Mouse (Mus musculus): ENCODE data around the gene Rere.

DNA sequence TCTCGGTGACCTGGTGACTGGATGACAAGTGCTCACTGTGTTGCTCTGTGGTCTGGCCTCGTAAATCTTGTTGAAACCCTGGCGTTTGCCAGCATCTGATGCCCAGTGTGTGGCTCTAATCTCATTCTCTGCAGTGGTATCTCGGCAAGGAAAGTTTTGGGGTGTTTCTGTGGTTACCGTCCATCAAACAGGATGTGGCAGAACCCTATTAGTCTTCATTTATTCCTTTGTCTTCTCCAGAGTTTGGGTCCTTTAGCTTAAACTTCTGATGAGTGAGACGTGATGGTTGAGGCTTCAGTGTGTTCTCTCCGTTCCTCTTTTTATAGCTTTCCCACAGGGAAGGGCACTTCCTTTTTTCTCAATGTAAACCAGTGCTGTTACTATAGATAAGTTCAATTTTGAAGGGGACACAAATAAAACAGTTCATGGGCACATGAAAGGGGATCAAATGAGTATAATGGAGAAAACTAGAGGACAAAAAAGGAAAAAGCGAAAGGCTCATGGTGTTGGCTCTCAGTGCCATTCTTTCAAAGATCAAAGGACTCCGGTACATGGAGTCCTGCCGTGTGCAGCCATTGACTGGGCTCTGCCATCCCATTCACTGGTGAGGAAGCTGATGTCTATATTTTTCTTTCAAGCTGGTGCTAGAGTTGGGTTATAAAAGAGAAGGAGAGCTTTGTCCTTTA, 191.4 kb downstream of the Rere start:
- TF ChIP-seq POLR2A (IDR thresholded peaks at IDR 0.05; ENCODE audit: borderline replicate concordance, extremely low read depth, insufficient read depth, insufficient read length, poor library complexity, severe bottlenecking) (no peak), CTCF (IDR thresholded peaks at IDR 0.05; ENCODE audit: borderline replicate concordance, extremely low read depth, insufficient read depth, insufficient read length) (no peak)
